Mouse (Mus musculus): ENCODE results near the gene Aebp2. TPM values are rescaled to one million over a fixed set of nuclear protein-coding genes. Genes with fewer than 3 reads are reported as not detected.

The Aebp2 gene
- polyA plus RNA-seq, 1 experiment, result 27.1 TPM

- no peaks in the 10 kb centered on the region for H3K36me3 ChIP-seq (ENCODE audit: control insufficient read depth, insufficient read depth)
Observed at GRCm38 (mm10) chr6:140620531-140621349, 1.7 kb upstream of the Aebp2 start.

GRCm38 (mm10) chr6:140621622-140622021 lies 841 bp upstream of the Aebp2 start:
- Histone ChIP-seq H3K27me3 (ENCODE audit: control insufficient read depth, insufficient read depth, insufficient read length) (no peaks in the 10 kb centered on the region), H3K79me2 (ENCODE audit: control insufficient read depth, insufficient read depth) (peaks cover 30% of the 10 kb centered on the region), H3K4me3 (ENCODE audit: insufficient read depth, poor library complexity, severe bottlenecking) (no peak overlapping the region), H3K79me3 (ENCODE audit: low read depth) (peaks cover 24% of the 10 kb centered on the region), H3ac (ENCODE audit: control insufficient read depth, insufficient read length, low read depth) (no peak overlapping the region), H3K36me3 (ENCODE audit: control insufficient read depth, insufficient read depth) (no peaks in the 10 kb centered on the region)
- TF ChIP-seq FOSL1 (IDR thresholded peaks at IDR 0.05; ENCODE audit: insufficient read depth, low read length, poor library complexity, severe bottlenecking) (peak; percentile 7), MYOG (IDR thresholded peaks at IDR 0.05; ENCODE audit: control insufficient read depth, extremely low read depth, insufficient read length) (no peak), MYOD1 (IDR thresholded peaks at IDR 0.05; ENCODE audit: control insufficient read depth, insufficient read length, low read depth) (peak; percentile 77)

More at GRCm38 (mm10) chr6:140620531-140621349, 1.7 kb upstream of the Aebp2 start:
- Histone ChIP-seq H3K79me2 (ENCODE audit: control insufficient read depth, insufficient read depth) (peaks cover 21% of the 10 kb centered on the region), H3K79me3 (ENCODE audit: low read depth) (peaks cover 15% of the 10 kb centered on the region), H3K27me3 (ENCODE audit: control insufficient read depth, insufficient read depth, insufficient read length) (no peaks in the 10 kb centered on the region), H3ac (ENCODE audit: control insufficient read depth, insufficient read length, low read depth) (peak overlapping the region; percentile 9), H3K4me3 (ENCODE audit: insufficient read depth, poor library complexity, severe bottlenecking) (no peak overlapping the region)
- TF ChIP-seq CEBPB (IDR thresholded peaks at IDR 0.05; ENCODE audit: low read depth), result no peak
- no peak for TF ChIP-seq MYOG (IDR thresholded peaks at IDR 0.05; ENCODE audit: control insufficient read depth, extremely low read depth, insufficient read length)
- TF ChIP-seq MAX (IDR thresholded peaks at IDR 0.05), result peak; percentile 88
- no peak for TF ChIP-seq FOSL1 (IDR thresholded peaks at IDR 0.05; ENCODE audit: insufficient read depth, low read length, poor library complexity, severe bottlenecking)
- peak; percentile 62 for TF ChIP-seq MYOD1 (IDR thresholded peaks at IDR 0.05; ENCODE audit: control insufficient read depth, insufficient read length, low read depth)

GRCm38 (mm10) chr6:140623226-140624095 lies 998 bp downstream of the Aebp2 start:
- Histone ChIP-seq H3K4me3 (ENCODE audit: insufficient read depth, poor library complexity, severe bottlenecking) (peak overlapping the region; percentile 69), H3K79me3 (ENCODE audit: low read depth) (peaks cover 41% of the 10 kb centered on the region), H3K27me3 (ENCODE audit: control insufficient read depth, insufficient read depth, insufficient read length) (no peaks in the 10 kb centered on the region), H3K79me2 (ENCODE audit: control insufficient read depth, insufficient read depth) (peaks cover 49% of the 10 kb centered on the region), H3K36me3 (ENCODE audit: control insufficient read depth, insufficient read depth) (peaks cover 6% of the 10 kb centered on the region), H3ac (ENCODE audit: control insufficient read depth, insufficient read length, low read depth) (peak overlapping the region; percentile 92)
- TF ChIP-seq USF1 (IDR thresholded peaks at IDR 0.05; ENCODE audit: low read depth) (no peak), CEBPB (IDR thresholded peaks at IDR 0.05; ENCODE audit: low read depth) (no peak), FOSL1 (IDR thresholded peaks at IDR 0.05; ENCODE audit: insufficient read depth, low read length, poor library complexity, severe bottlenecking) (no peak), MYOD1 (IDR thresholded peaks at IDR 0.05; ENCODE audit: control insufficient read depth, insufficient read length, low read depth) (no peak), MAX (IDR thresholded peaks at IDR 0.05) (peak; percentile 84)

- peak overlapping the region; percentile 92 for H3ac ChIP-seq (ENCODE audit: control insufficient read depth, insufficient read length, low read depth)
- TF ChIP-seq FOSL1 (IDR thresholded peaks at IDR 0.05; ENCODE audit: insufficient read depth, low read length, poor library complexity, severe bottlenecking) (no peak), MAX (IDR thresholded peaks at IDR 0.05) (no peak), USF1 (IDR thresholded peaks at IDR 0.05; ENCODE audit: low read depth) (no peak), CTCF (IDR thresholded peaks at IDR 0.05; ENCODE audit: control insufficient read depth, insufficient read depth, insufficient read length) (no peak), MYOD1 (IDR thresholded peaks at IDR 0.05; ENCODE audit: control insufficient read depth, insufficient read length, low read depth) (no peak), CEBPB (IDR thresholded peaks at IDR 0.05; ENCODE audit: low read depth) (no peak), MYOG (IDR thresholded peaks at IDR 0.05; ENCODE audit: control insufficient read depth, extremely low read depth, insufficient read length) (no peak)
- H3K36me3 ChIP-seq (ENCODE audit: control insufficient read depth, insufficient read depth), result peaks cover 9% of the 10 kb centered on the region
- H3K79me2 ChIP-seq (ENCODE audit: control insufficient read depth, insufficient read depth), result peaks cover 58% of the 10 kb centered on the region
- H3K27me3 ChIP-seq (ENCODE audit: control insufficient read depth, insufficient read depth, insufficient read length), result no peaks in the 10 kb centered on the region
- peaks cover 50% of the 10 kb centered on the region for H3K79me3 ChIP-seq (ENCODE audit: low read depth)
- H3K4me3 ChIP-seq (ENCODE audit: insufficient read depth, poor library complexity, severe bottlenecking), result peak overlapping the region; percentile 69
Observed at GRCm38 (mm10) chr6:140624096-140625051, 1.9 kb downstream of the Aebp2 start.

- peaks cover 97% of the 10 kb centered on the region for H3K79me3 ChIP-seq (ENCODE audit: low read depth)
- peaks cover 100% of the 10 kb centered on the region for H3K79me2 ChIP-seq (ENCODE audit: control insufficient read depth, insufficient read depth)
- H3K36me3 ChIP-seq (ENCODE audit: control insufficient read depth, insufficient read depth), result peaks cover 31% of the 10 kb centered on the region
- H3K27me3 ChIP-seq (ENCODE audit: control insufficient read depth, insufficient read depth, insufficient read length), result no peaks in the 10 kb centered on the region
- no peak overlapping the region for H3K4me3 ChIP-seq (ENCODE audit: insufficient read depth, poor library complexity, severe bottlenecking)
- TF ChIP-seq MYOD1 (IDR thresholded peaks at IDR 0.05; ENCODE audit: control insufficient read depth, insufficient read length, low read depth) (no peak), MAX (IDR thresholded peaks at IDR 0.05) (no peak)
- no peak overlapping the region for H3ac ChIP-seq (ENCODE audit: control insufficient read depth, insufficient read length, low read depth)
Observed at GRCm38 (mm10) chr6:140629176-140629859, 6.9 kb downstream of the Aebp2 start.
